Mouse (Mus musculus): ENCODE measurements around the gene Hes3. TPM values are rescaled to one million over a fixed set of nuclear protein-coding genes. Genes with fewer than 3 reads are reported as not detected.

Gene Hes3
- polyA plus RNA-seq, 1 experiment from 2014 or later: 5.2 TPM

DNA sequence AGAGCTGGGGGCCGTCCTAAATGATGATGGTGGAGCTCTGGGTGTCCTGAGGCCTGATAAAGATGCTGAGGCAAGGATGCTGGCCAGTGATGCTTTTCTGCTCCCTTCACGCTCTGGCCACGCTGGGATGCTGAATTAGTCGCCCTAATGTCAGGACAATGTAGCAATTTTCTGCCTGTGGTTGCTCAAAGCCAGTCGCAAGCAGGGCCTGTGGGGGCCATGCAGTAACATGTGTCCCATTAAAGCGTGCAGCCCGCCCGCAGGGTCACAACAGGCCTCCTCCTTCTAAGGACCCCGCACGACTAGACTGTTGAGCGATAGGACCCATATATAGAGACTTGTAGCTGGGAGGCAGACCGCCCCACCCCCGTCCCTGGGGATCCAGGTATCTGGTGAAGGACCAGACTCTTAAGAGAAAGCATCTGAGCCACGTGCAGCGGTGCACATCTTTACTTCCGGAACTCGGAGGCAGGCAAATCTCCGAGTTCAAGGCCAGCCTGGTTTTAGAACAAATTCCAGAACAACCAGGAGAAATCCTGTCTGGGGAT, 3.0 kb downstream of the Hes3 start:
- 24% methylated on average over 18 of the region's 18 CpGs for WGBS
- no peak overlapping the region for H3K9ac ChIP-seq (replicated peaks)
- no peak overlapping the region for H3K4me3 ChIP-seq
- no peak overlapping the region for H3K27ac ChIP-seq (replicated peaks)
- H3K4me1 ChIP-seq: peaks cover 71% of the 10 kb centered on the region
- no peaks in the 10 kb centered on the region for H3K36me3 ChIP-seq
- no peak for ATAC-seq (ENCODE audit: low FRiP score, low read depth)
- peak overlapping the region; percentile 53; the same call in 1 of the 2 replicates for H3K4me2 ChIP-seq (replicated peaks)
- peaks cover 97% of the 10 kb centered on the region for H3K27me3 ChIP-seq
- no peaks in the 10 kb centered on the region for H3K9me3 ChIP-seq

DNA sequence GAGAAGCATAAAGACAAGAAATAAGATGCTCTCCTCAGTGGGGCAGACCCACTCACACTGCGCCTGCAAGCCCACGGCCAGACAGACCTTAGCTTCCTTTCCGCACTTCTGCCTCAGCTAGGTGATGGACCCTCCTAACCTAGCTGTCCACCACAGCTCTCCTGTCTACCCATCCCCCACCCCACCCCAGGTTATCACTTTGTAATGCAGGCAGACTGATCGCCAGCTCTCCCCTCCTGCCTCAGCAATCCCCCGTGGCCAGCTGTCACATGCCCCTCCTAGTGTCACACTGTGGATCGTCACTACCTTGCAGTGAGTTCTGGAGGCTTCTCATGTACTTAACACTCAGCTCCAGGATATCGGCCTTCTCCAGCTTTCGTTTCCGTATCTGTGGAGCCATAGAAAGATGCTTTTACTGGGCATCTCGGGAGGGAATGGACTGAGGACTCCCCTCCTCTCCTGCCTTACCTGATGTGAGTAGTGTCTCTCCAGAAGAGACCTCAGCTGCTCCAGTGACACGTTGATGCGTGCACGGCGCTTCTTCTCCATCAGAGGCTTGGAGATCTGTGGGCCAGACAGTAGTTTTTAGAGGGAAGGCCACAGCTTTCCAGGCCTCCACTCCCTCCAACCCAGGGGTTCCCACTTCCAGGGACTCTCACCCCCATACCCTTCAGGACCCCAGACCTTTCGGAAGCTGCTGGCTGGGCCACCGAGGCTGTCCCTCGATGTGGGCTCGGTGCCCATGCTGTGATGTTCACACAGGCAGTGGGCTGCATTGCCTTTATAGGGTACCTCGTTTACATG, 3.9 kb downstream of the Hes3 start:
- Histone ChIP-seq H3K27ac (replicated peaks) (no peak overlapping the region), H3K27me3 (peaks cover 97% of the 10 kb centered on the region), H3K4me2 (replicated peaks) (peak overlapping the region; percentile 53), H3K9ac (replicated peaks) (peak overlapping the region; percentile 37; the same call in 1 of the 2 replicates), H3K36me3 (no peaks in the 10 kb centered on the region), H3K9me3 (no peaks in the 10 kb centered on the region), H3K4me3 (peak overlapping the region; percentile 27), H3K4me1 (peaks cover 70% of the 10 kb centered on the region)
- no peak for ATAC-seq (ENCODE audit: low FRiP score, low read depth)
- 7% methylated on average over 19 of the region's 19 CpGs for WGBS

DNA sequence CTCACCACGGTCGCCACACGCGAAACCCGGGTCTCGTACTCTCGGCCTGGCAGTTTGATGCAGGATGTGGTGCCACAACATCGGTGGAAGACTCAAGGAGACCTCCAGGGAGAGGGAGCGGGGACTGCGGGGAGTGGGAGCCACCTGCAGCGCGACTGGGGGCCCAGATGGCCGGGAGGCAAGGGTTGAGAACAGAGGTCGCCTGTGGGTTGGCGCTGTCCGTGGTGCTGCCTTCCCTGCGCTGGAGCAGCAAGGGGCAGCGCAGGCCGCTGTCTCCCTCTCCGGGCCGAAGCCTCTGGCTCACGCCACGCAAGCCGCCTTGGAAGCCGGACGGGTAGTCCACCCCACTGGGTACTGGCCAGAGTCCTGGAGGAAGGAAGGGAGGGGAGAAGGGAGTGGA, 4.6 kb downstream of the Hes3 start:
- H3K9ac ChIP-seq (replicated peaks): peak overlapping the region; percentile 37
- H3K36me3 ChIP-seq: no peaks in the 10 kb centered on the region
- no peak overlapping the region for H3K27ac ChIP-seq (replicated peaks)
- peaks cover 64% of the 10 kb centered on the region for H3K4me1 ChIP-seq
- H3K4me2 ChIP-seq (replicated peaks): peak overlapping the region; percentile 53
- no peak for ATAC-seq (ENCODE audit: low FRiP score, low read depth)
- H3K9me3 ChIP-seq: no peaks in the 10 kb centered on the region
- H3K27me3 ChIP-seq: peaks cover 97% of the 10 kb centered on the region
- WGBS: 4% methylated on average over 26 of the region's 26 CpGs
- H3K4me3 ChIP-seq: peak overlapping the region; percentile 27

DNA sequence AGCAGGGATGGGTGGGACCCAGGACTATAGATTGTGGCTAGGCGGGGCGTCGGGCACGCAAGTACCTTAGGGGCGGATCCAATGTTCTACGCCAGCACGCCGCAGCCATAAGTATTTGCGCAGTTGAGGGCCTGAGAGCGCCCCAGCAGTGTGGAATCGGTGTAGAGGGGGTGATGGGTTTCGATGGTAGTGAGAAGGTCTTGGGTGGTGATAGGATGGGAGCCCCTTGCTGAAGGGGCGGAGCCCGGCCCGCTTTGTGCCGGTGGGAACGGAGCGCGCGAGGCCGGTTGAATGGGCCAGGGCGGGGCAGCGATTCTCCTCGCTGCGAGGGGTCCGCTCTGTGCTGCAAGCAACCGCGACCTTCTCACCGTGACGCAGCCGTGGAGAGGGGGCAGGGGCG, 5.3 kb downstream of the Hes3 start:
- Histone ChIP-seq H3K4me3 (peak overlapping the region; percentile 27), H3K9ac (replicated peaks) (no peak overlapping the region)
- ATAC-seq (ENCODE audit: low FRiP score, low read depth): peak; percentile 7

DNA sequence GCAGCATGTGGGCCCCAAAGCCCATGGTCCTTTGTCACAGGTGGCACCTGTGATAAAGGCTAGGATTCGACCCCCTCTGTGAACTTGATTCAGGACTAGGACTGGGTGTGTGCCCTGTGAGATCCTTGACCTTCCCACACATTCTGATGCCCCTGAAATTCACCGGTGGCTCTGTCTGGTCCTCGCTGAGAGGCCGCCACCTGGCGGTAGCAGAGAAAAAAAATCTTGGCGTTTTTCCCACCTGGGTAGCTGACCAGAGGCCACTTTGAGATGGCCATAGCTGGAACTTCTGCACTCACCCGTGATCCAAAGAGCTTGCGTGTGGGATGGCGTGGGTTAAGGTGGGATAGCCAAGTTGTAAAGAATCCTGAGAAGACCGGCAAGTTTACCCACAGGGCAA, 6.0 kb downstream of the Hes3 start:
- H3K4me3 ChIP-seq: no peak overlapping the region
- H3K9ac ChIP-seq (replicated peaks): no peak overlapping the region
- no peaks in the 10 kb centered on the region for H3K36me3 ChIP-seq
- peaks cover 97% of the 10 kb centered on the region for H3K27me3 ChIP-seq
- 4% methylated on average over 10 of the region's 10 CpGs for WGBS
- no peak for ATAC-seq (ENCODE audit: low FRiP score, low read depth)
- H3K9me3 ChIP-seq: no peaks in the 10 kb centered on the region
- no peak overlapping the region for H3K27ac ChIP-seq (replicated peaks)
- H3K4me2 ChIP-seq (replicated peaks): 0 out of 2 replicates have a peak overlapping the region, but pooled peaks have one; percentile 53
- H3K4me1 ChIP-seq: peaks cover 50% of the 10 kb centered on the region

More for the DNA sequence above, 5.3 kb downstream of the Hes3 start:
- Histone ChIP-seq H3K36me3 (no peaks in the 10 kb centered on the region), H3K4me1 (peaks cover 57% of the 10 kb centered on the region), H3K4me2 (replicated peaks) (peak overlapping the region; percentile 53), H3K27me3 (peaks cover 97% of the 10 kb centered on the region), H3K9me3 (no peaks in the 10 kb centered on the region), H3K27ac (replicated peaks) (no peak overlapping the region)
- WGBS: 2% methylated on average over 31 of the region's 32 CpGs

DNA sequence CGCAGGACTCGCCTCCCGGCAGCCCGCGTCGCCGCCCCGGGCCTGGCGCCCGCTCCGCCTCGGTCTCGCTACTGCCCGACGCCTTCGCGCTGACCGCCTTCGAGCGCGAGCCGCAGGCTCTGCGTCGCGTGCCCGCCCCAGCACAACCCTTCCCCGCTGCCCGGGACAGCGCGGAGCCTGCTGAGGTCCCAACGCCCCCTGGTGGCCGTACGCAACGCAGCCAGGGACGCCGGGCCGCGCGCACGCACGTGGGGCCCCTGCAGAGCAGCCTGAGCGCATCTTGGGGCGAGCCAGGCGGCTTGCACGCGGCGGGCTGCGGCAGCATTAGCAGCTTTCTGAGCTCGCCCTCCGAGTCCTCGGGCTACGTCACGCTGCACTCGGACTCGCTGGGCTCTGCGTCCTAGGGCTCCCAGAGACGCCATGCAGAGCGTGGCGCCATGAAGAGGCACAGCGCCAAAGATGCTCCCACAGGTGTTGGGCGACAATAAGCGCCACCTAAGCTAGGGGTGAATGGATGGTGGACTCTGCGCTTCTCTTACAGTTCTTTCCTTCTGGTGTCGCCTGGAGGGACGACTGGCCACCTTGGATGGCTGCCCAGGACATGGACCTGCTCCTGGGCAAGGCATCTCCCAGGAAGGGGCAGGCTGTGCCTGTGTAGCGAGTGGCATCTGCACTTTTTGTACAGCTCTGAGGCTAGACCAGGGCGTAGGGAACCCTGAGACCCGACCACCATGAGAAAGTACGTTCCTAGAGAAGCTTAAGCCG, 8.1 kb downstream of the Hes3 start:
- H3K4me3 ChIP-seq: peak overlapping the region; percentile 36
- H3K27me3 ChIP-seq: peaks cover 98% of the 10 kb centered on the region
- peak overlapping the region; percentile 47 for H3K9ac ChIP-seq (replicated peaks)
- no peaks in the 10 kb centered on the region for H3K9me3 ChIP-seq
- peaks cover 40% of the 10 kb centered on the region for H3K4me1 ChIP-seq
- 5% methylated on average over 70 of the region's 70 CpGs for WGBS
- ATAC-seq (ENCODE audit: low FRiP score, low read depth): peak; percentile 72
- H3K27ac ChIP-seq (replicated peaks): no peak overlapping the region
- H3K4me2 ChIP-seq (replicated peaks): peak overlapping the region; percentile 56
- no peaks in the 10 kb centered on the region for H3K36me3 ChIP-seq

DNA sequence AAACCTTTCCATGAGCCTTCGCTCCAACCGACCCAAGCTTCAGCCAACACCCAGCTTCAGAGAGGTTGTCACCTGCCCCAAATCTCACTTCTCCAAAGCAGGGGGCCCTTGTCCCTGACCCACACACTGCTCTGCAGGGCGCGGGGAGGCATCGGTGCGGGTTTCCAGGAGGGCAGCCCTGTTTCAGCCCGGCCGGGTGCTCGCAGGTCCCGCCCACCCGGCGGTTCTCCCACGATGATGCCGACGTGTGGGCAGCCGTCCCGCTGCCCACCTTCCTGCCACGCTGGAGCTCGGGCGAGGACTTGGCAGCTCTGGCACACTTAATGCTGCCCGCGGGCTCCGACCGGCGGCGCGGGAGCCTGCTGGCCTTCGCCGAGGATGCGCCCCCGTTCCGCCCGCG, 8.7 kb downstream of the Hes3 start:
- Histone ChIP-seq H3K27me3 (peaks cover 91% of the 10 kb centered on the region), H3K4me1 (peaks cover 34% of the 10 kb centered on the region), H3K36me3 (no peaks in the 10 kb centered on the region), H3K27ac (replicated peaks) (no peak overlapping the region), H3K4me3 (peak overlapping the region; percentile 36), H3K9me3 (no peaks in the 10 kb centered on the region), H3K9ac (replicated peaks) (peak overlapping the region; percentile 47), H3K4me2 (replicated peaks) (peak overlapping the region; percentile 56)
- peak; percentile 11 for ATAC-seq (ENCODE audit: low FRiP score, low read depth)
- WGBS: 29% methylated on average over 17 of the region's 34 CpGs

DNA sequence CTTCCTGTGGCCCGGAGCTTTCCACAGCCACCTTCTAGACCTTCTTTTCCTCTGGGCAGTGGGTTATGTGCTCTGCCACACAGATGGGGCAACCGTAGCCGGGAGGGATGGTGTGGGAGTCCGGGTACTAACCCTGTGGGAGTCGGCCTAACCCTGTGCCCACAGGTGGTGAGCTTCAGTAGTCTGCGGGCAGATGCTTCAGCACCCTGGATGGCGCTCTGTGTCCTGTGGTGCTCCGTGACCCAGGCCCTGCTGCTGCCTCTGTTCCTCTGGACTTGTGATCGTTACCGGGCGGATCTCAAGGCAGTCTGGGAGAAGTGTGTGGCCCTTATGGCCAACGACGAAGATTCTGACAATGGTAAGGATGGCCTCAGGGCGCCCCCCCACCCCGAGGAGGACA, 9.9 kb downstream of the Hes3 start:
- Histone ChIP-seq H3K9me3 (no peaks in the 10 kb centered on the region), H3K4me3 (no peak overlapping the region), H3K9ac (replicated peaks) (no peak overlapping the region), H3K27ac (replicated peaks) (no peak overlapping the region), H3K36me3 (no peaks in the 10 kb centered on the region), H3K27me3 (peaks cover 89% of the 10 kb centered on the region), H3K4me1 (peaks cover 22% of the 10 kb centered on the region), H3K4me2 (replicated peaks) (no peak overlapping the region)
- no peak for ATAC-seq (ENCODE audit: low FRiP score, low read depth)
- WGBS: 61% methylated on average over 15 of the region's 15 CpGs

DNA sequence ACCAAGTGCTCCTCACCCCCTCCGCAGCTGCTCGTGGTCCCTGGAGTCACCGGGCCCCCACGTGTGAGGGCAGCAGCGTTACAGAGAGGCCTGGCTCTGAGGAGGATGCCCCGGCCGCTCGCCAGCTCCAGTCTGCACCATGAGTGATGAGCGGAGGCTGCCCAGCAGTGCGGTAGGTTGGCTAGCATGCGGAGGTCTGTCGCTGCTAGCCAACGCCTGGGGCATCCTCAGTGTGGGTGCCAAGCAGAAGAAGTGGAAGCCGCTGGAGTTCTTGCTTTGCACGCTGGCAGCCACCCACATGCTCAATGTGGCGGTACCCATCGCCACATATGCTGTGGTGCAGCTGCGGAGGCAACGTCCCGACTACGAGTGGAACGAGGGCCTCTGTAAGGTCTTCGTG, 12.5 kb downstream of the Hes3 start:
- WGBS: 92% methylated on average over 23 of the region's 23 CpGs
- H3K27ac ChIP-seq (replicated peaks): no peak overlapping the region
- H3K9ac ChIP-seq (replicated peaks): no peak overlapping the region
- no peaks in the 10 kb centered on the region for H3K9me3 ChIP-seq
- no peak overlapping the region for H3K4me2 ChIP-seq (replicated peaks)
- H3K36me3 ChIP-seq: no peaks in the 10 kb centered on the region
- no peak for ATAC-seq (ENCODE audit: low FRiP score, low read depth)
- peaks cover 89% of the 10 kb centered on the region for H3K27me3 ChIP-seq
- peaks cover 25% of the 10 kb centered on the region for H3K4me1 ChIP-seq
- no peak overlapping the region for H3K4me3 ChIP-seq

DNA sequence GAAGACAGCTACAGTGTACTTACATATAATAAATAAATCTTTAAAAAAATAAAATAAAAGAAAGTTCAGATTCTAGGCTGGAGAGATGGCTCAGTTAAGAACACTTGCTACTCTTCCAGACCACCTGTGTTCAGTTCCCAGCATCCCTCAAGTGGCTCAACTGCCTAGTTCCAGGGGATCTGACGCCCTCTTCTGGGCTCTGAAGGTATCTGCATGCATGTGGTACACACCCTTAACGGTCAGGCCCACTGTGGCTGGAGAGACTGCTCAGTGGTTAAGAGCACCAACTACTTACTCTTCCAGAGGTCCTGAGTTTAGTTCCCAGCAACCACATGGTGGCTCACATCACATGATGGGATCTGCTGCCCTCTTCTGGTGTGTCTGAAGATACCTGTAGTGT, 13.5 kb downstream of the Hes3 start:
- no peak for ATAC-seq (ENCODE audit: low FRiP score, low read depth)
- Histone ChIP-seq H3K9me3 (no peaks in the 10 kb centered on the region), H3K4me3 (no peak overlapping the region), H3K36me3 (no peaks in the 10 kb centered on the region), H3K9ac (replicated peaks) (no peak overlapping the region), H3K4me2 (replicated peaks) (no peak overlapping the region), H3K27ac (replicated peaks) (no peak overlapping the region), H3K4me1 (peaks cover 28% of the 10 kb centered on the region), H3K27me3 (peaks cover 88% of the 10 kb centered on the region)
- 70% methylated on average over 2 of the region's 2 CpGs for WGBS

DNA sequence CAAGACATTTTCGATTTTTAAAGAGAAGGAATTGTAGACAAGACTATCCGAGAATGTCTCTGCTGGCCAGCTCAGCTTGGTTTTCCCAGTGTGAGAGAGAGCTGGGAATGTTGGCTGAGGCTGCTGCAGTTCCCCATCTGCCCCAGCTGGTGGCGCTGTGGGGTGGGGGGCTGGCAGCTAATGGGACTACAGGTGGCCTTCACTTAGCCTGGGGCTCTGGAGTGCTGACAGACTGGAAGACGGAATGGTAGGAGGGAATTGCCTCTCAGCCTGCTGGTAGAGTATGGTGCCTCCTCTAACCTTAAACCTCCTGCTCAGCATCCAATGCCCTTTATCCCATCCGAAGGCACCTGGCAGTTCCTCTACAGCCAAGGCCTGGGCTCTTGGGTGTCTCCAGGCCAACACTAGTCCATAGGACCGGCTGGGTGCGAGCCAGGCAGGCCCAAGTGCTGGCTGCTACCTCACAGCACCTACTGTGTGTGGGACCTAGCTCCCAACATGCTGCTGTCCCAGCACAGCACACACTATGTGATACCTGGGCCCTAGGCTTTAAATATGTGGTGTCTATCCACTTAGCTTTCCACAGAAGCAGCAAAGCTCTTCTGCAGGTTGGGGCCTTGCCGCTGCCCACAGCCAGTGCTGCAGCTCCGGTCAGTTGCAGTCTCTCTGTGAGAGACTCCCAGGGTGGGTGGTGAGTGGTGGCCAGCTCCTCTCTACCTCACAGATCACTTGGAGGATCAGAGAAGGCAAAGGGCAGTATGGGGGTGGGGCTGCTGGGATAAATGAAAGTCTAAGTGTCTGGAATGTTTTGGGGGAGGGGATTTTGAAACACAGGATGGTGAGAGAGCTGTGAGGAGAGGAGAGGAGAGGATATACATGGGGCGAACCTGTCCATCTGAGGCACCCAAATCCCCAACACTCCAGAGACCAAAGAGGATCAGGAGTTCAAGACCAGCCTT, 14.8 kb downstream of the Hes3 start:
- Histone ChIP-seq H3K9me3 (no peaks in the 10 kb centered on the region), H3K27me3 (peaks cover 88% of the 10 kb centered on the region), H3K4me1 (peaks cover 26% of the 10 kb centered on the region), H3K27ac (replicated peaks) (no peak overlapping the region), H3K36me3 (no peaks in the 10 kb centered on the region), H3K4me2 (replicated peaks) (no peak overlapping the region), H3K4me3 (no peak overlapping the region), H3K9ac (replicated peaks) (no peak overlapping the region)
- ATAC-seq (ENCODE audit: low FRiP score, low read depth): no peak
- whole genome bisulfite sequencing: 54% methylated on average over 10 of the region's 10 CpGs

All from midbrain, embryonic 12.5 days (tissue).